Mouse (Mus musculus) erythroblast, adult 5-6 weeks (primary cell): ENCODE measurements at regions not wholly inside any gene's neighbourhood (a gene's known extent, or its start where the extent isn't known, plus 50 kb on each side); places are given as distances from the start of the nearest gene placed in this dataset.
"Not testable (repeated sequence)": the region's sequence is repeated elsewhere in the genome, so short reads cannot be mapped to it uniquely, and the experiment has no call there.

Experiments used
- ATAC-seq: replicated peaks from 2 replicates; pipeline ENCODE4 v1.8.0; 2016; ENCODE audit warnings: moderate number of reproducible peaks, mild to moderate bottlenecking, moderate TSS enrichment, inconsistent platforms; ENCODE audit not compliant: poor library complexity, low FRiP score, severe bottlenecking

GRCm38 (mm10) chr13:35529577-35529976 lies 130.1 kb upstream of the Cdyl start:
- ATAC-seq, result no peak

GRCm38 (mm10) chr13:35537106-35537505 lies 122.5 kb upstream of the Cdyl start:
- no peak for ATAC-seq

- ATAC-seq, result no peak
Measured at GRCm38 (mm10) chr13:35537936-35538335, 121.7 kb upstream of the Cdyl start.

GRCm38 (mm10) chr13:35540433-35540832 lies 119.2 kb upstream of the Cdyl start:
- peak; percentile 81 for ATAC-seq

GRCm38 (mm10) chr13:35541053-35541452 lies 118.6 kb upstream of the Cdyl start:
- ATAC-seq, result no peak

GRCm38 (mm10) chr13:35564006-35564405 lies 95.6 kb upstream of the Cdyl start:
- ATAC-seq, result no peak

GRCm38 (mm10) chr13:35581616-35582015 lies 78.0 kb upstream of the Cdyl start:
- ATAC-seq, result no peak

GRCm38 (mm10) chr13:35598003-35598402 lies 61.6 kb upstream of the Cdyl start:
- ATAC-seq, result no peak

GRCm38 (mm10) chr13:35601560-35602135 lies 58.0 kb upstream of the Cdyl start:
- ATAC-seq, result no peak

GRCm38 (mm10) chr13:35603080-35603479 lies 56.6 kb upstream of the Cdyl start:
- ATAC-seq, result no peak

GRCm38 (mm10) chr13:35604061-35604460 lies 55.6 kb upstream of the Cdyl start:
- no peak for ATAC-seq

GRCm38 (mm10) chr13:35604765-35605164 lies 54.9 kb upstream of the Cdyl start:
- ATAC-seq, result no peak

- ATAC-seq, result not testable (repeated sequence)
Measured at GRCm38 (mm10) chr13:35606857-35607561, 52.6 kb upstream of the Cdyl start.

- no peak for ATAC-seq
Measured at GRCm38 (mm10) chr13:35607710-35608109, 51.9 kb upstream of the Cdyl start.
